Mouse (Mus musculus) forebrain, embryonic 15.5 days (tissue): ENCODE measurements around the gene Sost. TPM values are rescaled to one million over a fixed set of nuclear protein-coding genes. Genes with fewer than 3 reads are reported as not detected.

Experiments
- ATAC-seq: fragments of 200-750 bp; cut with Nextera tagmentation; replicated peaks from 2 replicates; pipeline ENCODE4 v1.8.0; 2017; ENCODE audit warnings: mild to moderate bottlenecking, moderate TSS enrichment, moderate library complexity
- H3K27ac ChIP-seq: fragments of 300-500 bp; sonication (generic); replicated peaks from 2 replicates; pipeline ENCODE4 v1.5.1; 2015; ENCODE audit warnings: mild to moderate bottlenecking, inconsistent platforms
- H3K27me3 ChIP-seq: fragments of 300-500 bp; sonication (generic); 2 replicates; pipeline ENCODE4 v1.6.1; 2015; ENCODE audit warnings: inconsistent platforms
- H3K36me3 ChIP-seq: fragments of 300-500 bp; sonication (generic); 2 replicates; pipeline ENCODE4 v1.6.1; 2015; ENCODE audit warnings: mild to moderate bottlenecking, inconsistent platforms
- H3K4me1 ChIP-seq: fragments of 300-500 bp; sonication (generic); 2 replicates; pipeline ENCODE4 v1.6.1; 2015; ENCODE audit warnings: inconsistent platforms
- H3K4me2 ChIP-seq: fragments of 300-500 bp; sonication (generic); replicated peaks from 2 replicates; pipeline ENCODE4 v1.6.1; 2015; ENCODE audit warnings: mild to moderate bottlenecking, inconsistent platforms
- H3K4me3 ChIP-seq: fragments of 300-500 bp; sonication (generic); 2 replicates; pipeline ENCODE4 v1.5.1; 2015; ENCODE audit warnings: mild to moderate bottlenecking, inconsistent platforms
- H3K9ac ChIP-seq: fragments of 300-500 bp; sonication (generic); replicated peaks from 2 replicates; pipeline ENCODE4 v1.6.1; 2015; ENCODE audit warnings: mild to moderate bottlenecking, inconsistent platforms
- H3K9me3 ChIP-seq: fragments of 300-500 bp; sonication (generic); 2 replicates; pipeline ENCODE4 v1.6.1; 2016; ENCODE audit warnings: inconsistent platforms
- WGBS: fragments of 180-500 bp; shearing (Covaris S2); methylation state at CpG from one replicate; pipeline ENCODE4 v1.1.7; 2015; ENCODE audit warnings: mixed read lengths; 5-methylcytosine and 5-hydroxymethylcytosine counted together
- polyA plus RNA-seq: library from polyadenylated mRNA; unstranded; fragments of >200 nt; fragmentation: Nextera tagmentation; extraction: Ambion mirVana; gene quantifications from 2 replicates; pipeline ENCODE4 v1.2.1, GENCODE M21; 2015

Sost gene
- polyA plus RNA-seq, 1 experiment from 2014 or later = not detected

DNA sequence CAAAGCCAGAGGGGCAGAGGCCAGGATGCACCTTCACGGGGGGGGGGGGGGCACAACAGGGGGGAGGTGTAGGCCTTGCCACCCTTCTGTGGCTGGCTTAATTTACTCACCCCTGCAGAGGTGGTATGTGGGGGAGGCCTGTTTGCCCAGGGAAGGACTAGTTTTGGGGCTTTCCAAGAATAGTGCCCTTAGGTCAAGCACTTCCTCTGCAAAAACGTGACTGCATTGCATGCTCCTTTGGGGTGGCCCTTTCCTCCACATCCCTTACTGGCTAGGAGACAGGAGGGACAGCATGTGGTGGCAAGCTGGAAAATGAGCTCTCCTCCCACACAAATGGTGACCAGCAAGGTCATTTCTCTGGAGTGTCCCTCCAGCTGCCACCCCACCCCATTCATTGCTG lies 1.3 kb downstream of the Sost start:
- 13% methylated on average over 2 of the region's 2 CpGs for WGBS
- Histone ChIP-seq H3K9me3 (no peaks in the 10 kb centered on the region), H3K27me3 (peaks cover 63% of the 10 kb centered on the region), H3K4me2 (no peak overlapping the region), H3K4me1 (peaks cover 23% of the 10 kb centered on the region), H3K4me3 (no peak overlapping the region), H3K27ac (no peak overlapping the region), H3K9ac (no peak overlapping the region), H3K36me3 (no peaks in the 10 kb centered on the region)
- ATAC-seq = no peak

DNA sequence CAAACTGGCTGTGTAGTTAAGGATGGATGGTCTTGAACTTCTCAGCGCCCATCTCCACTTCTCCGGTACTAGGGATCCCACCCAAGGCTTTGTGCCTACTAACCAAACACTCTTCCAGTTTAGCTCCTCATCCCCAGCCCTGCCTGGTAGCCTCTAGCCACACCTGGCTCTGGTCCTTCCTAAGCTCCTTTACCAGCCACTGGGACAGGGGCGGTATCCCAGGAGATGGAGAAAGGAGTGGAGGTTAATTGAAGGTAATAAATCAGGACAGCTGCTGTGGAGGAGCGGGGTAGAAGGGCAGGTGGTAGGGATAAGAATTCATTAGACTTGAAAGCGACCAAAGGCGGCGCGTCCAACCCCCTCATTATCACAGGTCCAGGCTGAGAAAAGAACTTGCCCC lies 2.2 kb downstream of the Sost start:
- H3K27me3 ChIP-seq = peaks cover 65% of the 10 kb centered on the region
- peaks cover 23% of the 10 kb centered on the region for H3K4me1 ChIP-seq
- H3K4me3 ChIP-seq = no peak overlapping the region
- H3K27ac ChIP-seq = no peak overlapping the region
- ATAC-seq = no peak
- H3K4me2 ChIP-seq = no peak overlapping the region
- H3K9ac ChIP-seq = no peak overlapping the region
- 5% methylated on average over 8 of the region's 8 CpGs for WGBS
- H3K36me3 ChIP-seq = no peaks in the 10 kb centered on the region
- H3K9me3 ChIP-seq = no peaks in the 10 kb centered on the region

DNA sequence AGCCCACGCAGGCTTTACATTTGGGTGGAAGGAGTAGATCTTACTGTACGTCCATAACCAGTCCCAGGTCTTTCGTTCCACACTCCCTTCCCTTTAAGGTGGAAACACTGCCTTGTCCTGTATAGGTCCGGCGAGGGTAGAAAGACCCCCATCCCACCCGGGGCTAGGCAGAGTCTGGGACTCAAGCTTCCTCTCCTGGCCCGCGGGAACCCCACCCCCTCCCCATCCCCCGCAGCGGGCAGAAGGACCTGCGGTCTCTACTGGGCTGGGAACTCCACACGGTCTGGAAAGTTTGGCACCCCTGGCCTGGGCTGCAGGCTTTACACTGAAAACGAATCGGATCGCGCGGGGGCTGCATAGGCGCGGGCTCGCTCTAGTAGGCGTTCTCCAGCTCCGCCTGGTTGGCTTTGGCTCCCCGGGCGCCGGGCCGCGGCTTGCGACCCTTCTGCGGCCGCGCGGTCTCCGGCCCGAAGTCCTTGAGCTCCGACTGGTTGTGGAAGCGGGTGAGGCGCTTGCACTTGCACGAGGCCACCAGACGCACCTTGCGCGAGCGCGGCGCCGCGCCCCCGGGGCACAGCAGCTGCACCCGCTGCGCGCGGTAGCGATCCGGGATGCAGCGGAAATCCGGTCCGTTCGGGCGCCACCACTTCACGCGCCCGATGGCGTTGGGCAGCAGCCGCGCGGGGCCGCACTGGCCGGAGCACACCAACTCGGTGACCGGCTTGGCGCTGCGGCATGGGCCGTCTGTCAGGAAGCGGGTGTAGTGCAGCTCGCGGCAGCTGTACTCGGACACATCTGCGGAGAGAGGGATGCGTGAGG lies 3.1 kb downstream of the Sost start:
- H3K4me2 ChIP-seq = peak overlapping the region; percentile 98
- no peak overlapping the region for H3K27ac ChIP-seq
- no peaks in the 10 kb centered on the region for H3K9me3 ChIP-seq
- WGBS = under 1% methylated on average over 76 of the region's 78 CpGs
- peaks cover 23% of the 10 kb centered on the region for H3K4me1 ChIP-seq
- peaks cover 64% of the 10 kb centered on the region for H3K27me3 ChIP-seq
- peak overlapping the region; percentile 66 for H3K4me3 ChIP-seq
- H3K9ac ChIP-seq = peak overlapping the region; percentile 55
- H3K36me3 ChIP-seq = no peaks in the 10 kb centered on the region
- ATAC-seq = peak; percentile 64; the same call in 1 of the 2 replicates

GRCm38 (mm10) chr11:101963043-101963442 lies 3.8 kb downstream of the Sost start:
- peak overlapping the region; percentile 66 for H3K4me3 ChIP-seq
- H3K9me3 ChIP-seq = no peaks in the 10 kb centered on the region
- no peak overlapping the region for H3K9ac ChIP-seq
- no peak overlapping the region for H3K27ac ChIP-seq
- ATAC-seq = no peak
- peaks cover 18% of the 10 kb centered on the region for H3K4me1 ChIP-seq
- WGBS = 2% methylated on average over 11 of the region's 11 CpGs
- H3K36me3 ChIP-seq = no peaks in the 10 kb centered on the region
- peaks cover 61% of the 10 kb centered on the region for H3K27me3 ChIP-seq
- H3K4me2 ChIP-seq = peak overlapping the region; percentile 98

DNA sequence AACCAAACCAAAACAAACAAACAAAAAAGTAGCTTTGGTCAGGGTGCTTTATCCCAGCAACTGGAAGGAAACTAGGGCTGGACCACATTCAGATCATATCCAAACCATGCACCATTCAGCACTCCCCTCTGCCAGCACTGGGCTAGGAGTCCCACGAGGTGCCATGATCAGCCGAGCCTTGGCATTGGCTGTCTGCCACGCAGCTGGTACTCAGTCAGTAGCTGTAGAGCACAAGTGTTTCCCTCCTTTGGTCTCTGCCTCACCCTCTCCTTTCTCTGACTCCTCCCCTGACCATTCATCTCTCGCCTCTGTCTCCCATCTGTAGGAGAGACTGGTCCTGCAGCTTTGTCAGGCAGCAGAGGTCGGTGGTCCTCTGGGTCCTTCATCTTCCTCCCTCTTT lies 9.3 kb downstream of the Sost start:
- peaks cover 23% of the 10 kb centered on the region for H3K27me3 ChIP-seq
- 39% methylated on average over 5 of the region's 5 CpGs for WGBS

GRCm38 (mm10) chr11:101953441-101953840 lies 13.4 kb downstream of the Sost start:
- 77% methylated on average over 4 of the region's 4 CpGs for WGBS
- Histone ChIP-seq H3K27me3 (peaks cover 4% of the 10 kb centered on the region; the same call in 1 of the 2 replicates), H3K4me1 (peaks cover 10% of the 10 kb centered on the region), H3K27ac (no peak overlapping the region), H3K4me3 (no peak overlapping the region), H3K36me3 (no peaks in the 10 kb centered on the region), H3K9ac (no peak overlapping the region), H3K4me2 (no peak overlapping the region), H3K9me3 (no peaks in the 10 kb centered on the region)
- no peak for ATAC-seq

More for the DNA sequence above, 9.3 kb downstream of the Sost start:
- no peak overlapping the region for H3K27ac ChIP-seq
- H3K9me3 ChIP-seq = no peaks in the 10 kb centered on the region
- no peak overlapping the region for H3K9ac ChIP-seq
- no peak overlapping the region for H3K4me2 ChIP-seq
- H3K4me3 ChIP-seq = no peak overlapping the region
- H3K36me3 ChIP-seq = no peaks in the 10 kb centered on the region
- H3K4me1 ChIP-seq = peaks cover 7% of the 10 kb centered on the region
- ATAC-seq = no peak

DNA sequence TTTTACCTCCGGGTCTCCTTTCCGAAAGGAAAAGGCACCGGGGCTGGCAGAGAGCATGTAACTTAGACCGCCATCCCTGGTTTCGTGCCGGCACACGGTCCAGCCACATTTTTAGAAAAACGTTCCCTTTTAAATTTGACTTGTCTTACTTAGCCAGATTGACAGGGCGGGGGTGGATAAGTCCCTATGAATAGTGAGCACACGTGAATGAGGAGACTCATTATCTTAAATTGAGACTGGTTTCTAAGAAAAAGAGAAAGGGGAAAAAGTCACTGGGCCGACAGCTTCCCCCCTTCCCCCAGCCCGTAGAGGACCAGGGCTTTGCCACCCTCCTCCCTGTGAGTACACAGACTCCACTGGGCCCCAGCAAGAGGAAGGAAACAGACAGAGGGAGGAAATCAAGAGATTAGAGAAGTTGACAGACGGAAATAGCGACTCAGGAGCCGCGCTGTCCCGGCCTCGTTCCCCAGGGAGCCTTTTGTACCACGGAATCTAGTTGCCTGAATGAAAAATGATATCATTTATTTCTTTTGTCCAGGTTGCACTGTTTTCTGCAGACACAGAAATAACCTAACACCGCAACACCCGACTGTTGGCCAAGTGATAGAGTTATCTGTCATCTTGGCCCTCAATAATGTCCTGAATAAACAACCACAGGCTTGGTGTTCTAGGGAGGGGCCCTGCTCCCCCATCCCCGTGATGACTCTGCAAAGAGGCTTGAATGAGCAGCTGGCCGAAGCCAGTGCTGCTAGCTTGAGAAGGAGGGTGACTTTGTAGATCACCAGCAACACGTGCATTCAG lies 14.1 kb downstream of the Sost start:
- Histone ChIP-seq H3K4me3 (no peak overlapping the region), H3K9ac (no peak overlapping the region), H3K4me2 (0 out of 2 replicates have a peak overlapping the region, but pooled peaks have one; percentile 11), H3K27me3 (peaks cover 4% of the 10 kb centered on the region; the same call in 1 of the 2 replicates), H3K9me3 (no peaks in the 10 kb centered on the region), H3K36me3 (no peaks in the 10 kb centered on the region), H3K27ac (no peak overlapping the region), H3K4me1 (peaks cover 10% of the 10 kb centered on the region)
- WGBS = 16% methylated on average over 24 of the region's 24 CpGs
- ATAC-seq = no peak

DNA sequence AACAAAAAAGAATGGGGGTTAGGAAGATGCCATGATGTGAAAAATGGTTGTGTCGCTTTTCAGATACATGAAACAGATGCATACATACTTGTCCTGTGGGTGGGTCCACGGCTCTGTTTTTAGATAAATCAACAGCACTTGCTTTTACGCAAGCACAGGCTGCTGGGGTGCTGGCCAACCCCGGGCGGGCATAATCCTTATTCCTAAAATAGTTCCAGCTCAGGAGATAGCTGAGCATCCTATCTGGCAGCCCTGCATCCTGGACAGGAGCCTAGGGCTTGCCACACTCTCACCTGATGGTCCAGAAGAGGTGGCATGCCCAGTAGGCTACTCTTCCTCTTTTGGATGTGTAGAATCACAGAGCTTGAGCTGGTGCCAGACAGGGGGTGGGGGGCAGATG lies 16.8 kb downstream of the Sost start:
- H3K9ac ChIP-seq = no peak overlapping the region
- H3K4me2 ChIP-seq = no peak overlapping the region
- peaks cover 10% of the 10 kb centered on the region for H3K4me1 ChIP-seq
- 85% methylated on average over 5 of the region's 5 CpGs for WGBS
- H3K36me3 ChIP-seq = no peaks in the 10 kb centered on the region
- H3K4me3 ChIP-seq = no peak overlapping the region
- H3K27me3 ChIP-seq = peaks cover 4% of the 10 kb centered on the region; the same call in 1 of the 2 replicates
- no peaks in the 10 kb centered on the region for H3K9me3 ChIP-seq
- H3K27ac ChIP-seq = no peak overlapping the region
- no peak for ATAC-seq

DNA sequence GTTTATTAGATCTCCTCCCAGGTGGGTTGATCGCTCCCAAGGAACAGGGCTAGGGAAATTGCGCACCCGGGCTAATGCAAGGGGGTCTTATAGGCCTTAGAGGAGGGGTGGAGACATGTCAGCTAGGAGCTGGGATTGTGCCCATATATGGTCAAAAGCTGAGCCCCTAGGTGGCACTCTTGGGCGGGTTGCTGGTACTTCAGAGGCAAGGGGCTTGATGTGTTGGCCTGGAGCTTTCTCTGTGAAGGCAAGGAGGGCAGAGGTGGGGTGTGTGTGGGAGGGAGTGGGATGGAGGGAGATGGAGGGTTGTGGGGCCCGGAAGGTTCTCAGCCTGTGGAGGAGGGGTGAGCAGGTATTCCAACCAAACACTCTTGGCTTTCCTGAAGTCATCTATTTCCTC lies 20.3 kb downstream of the Sost start:
- H3K27ac ChIP-seq = no peak overlapping the region
- no peak for ATAC-seq
- WGBS = 22% methylated on average over 5 of the region's 5 CpGs
- no peak overlapping the region for H3K4me3 ChIP-seq
- H3K4me2 ChIP-seq = no peak overlapping the region
- H3K9ac ChIP-seq = no peak overlapping the region
- H3K27me3 ChIP-seq = no peaks in the 10 kb centered on the region
- no peaks in the 10 kb centered on the region for H3K4me1 ChIP-seq
- H3K9me3 ChIP-seq = no peaks in the 10 kb centered on the region
- H3K36me3 ChIP-seq = no peaks in the 10 kb centered on the region

- no peak overlapping the region for H3K9ac ChIP-seq
- no peak for ATAC-seq
- H3K27ac ChIP-seq = no peak overlapping the region
- H3K4me3 ChIP-seq = no peak overlapping the region
- WGBS = 24% methylated on average over 3 of the region's 3 CpGs
- H3K4me2 ChIP-seq = no peak overlapping the region
- H3K27me3 ChIP-seq = peaks cover 3% of the 10 kb centered on the region
- H3K9me3 ChIP-seq = no peaks in the 10 kb centered on the region
- H3K36me3 ChIP-seq = no peaks in the 10 kb centered on the region
- no peaks in the 10 kb centered on the region for H3K4me1 ChIP-seq
These were observed 23.8 kb downstream of the Sost start for GRCm38 (mm10) chr11:101943055-101943454.

DNA sequence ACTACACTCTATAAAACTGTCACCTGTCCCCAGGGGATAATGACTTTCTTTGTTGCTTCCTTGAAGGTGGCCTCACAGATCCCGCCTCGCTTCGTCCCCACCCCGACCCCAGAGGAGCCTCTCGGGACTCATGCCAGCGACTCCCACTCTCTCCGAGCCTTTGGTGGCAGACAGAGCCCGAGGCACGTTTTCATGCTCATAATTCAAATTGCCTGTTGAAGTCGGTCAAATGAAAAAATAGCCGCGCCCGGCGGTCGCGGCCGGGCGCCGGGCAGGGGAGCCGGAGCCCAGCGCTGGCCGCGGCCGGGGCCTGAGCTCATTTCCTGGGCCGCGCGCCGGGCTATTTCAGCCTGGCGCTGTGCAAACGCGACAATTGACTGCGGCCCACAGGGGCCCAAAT lies 29.7 kb downstream of the Sost start:
- no peak for ATAC-seq
- WGBS = under 1% methylated on average over 32 of the region's 32 CpGs
- Histone ChIP-seq H3K9ac (peak overlapping the region; percentile 63), H3K27me3 (peaks cover 16% of the 10 kb centered on the region), H3K4me2 (peak overlapping the region; percentile 83), H3K36me3 (no peaks in the 10 kb centered on the region), H3K27ac (no peak overlapping the region), H3K4me3 (peak overlapping the region; percentile 47), H3K9me3 (no peaks in the 10 kb centered on the region), H3K4me1 (peaks cover 11% of the 10 kb centered on the region)

DNA sequence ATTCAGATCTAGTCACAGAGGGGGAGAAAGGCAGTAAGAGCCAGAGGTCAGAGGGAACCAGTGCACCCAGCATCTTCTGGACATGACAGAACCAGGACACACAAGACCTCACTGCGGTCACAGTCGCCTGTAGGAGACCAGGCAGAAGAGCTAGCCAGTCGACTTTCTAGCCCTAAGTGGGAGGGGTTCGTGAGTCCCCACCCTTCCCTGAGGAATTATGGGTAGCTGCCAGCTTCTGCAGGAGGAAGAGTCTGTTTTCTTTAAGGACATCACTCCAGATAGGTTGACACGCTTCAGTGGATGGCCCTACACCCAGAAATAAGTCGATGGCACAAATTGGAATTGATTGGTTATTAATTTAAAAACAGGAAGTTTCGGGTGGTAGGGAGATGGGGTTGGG lies 30.4 kb downstream of the Sost start:
- Histone ChIP-seq H3K9me3 (no peaks in the 10 kb centered on the region), H3K36me3 (no peaks in the 10 kb centered on the region), H3K27ac (no peak overlapping the region), H3K27me3 (peaks cover 16% of the 10 kb centered on the region), H3K4me2 (peak overlapping the region; percentile 83; the same call in 1 of the 2 replicates), H3K4me3 (no peak overlapping the region), H3K9ac (no peak overlapping the region), H3K4me1 (peaks cover 11% of the 10 kb centered on the region)
- WGBS = 35% methylated on average over 7 of the region's 7 CpGs
- ATAC-seq = no peak
